Mouse (Mus musculus) heart, embryonic 14.5 days (tissue): ENCODE data around the gene Top2a. TPM values are rescaled to one million over a fixed set of nuclear protein-coding genes. Genes with fewer than 3 reads are reported as not detected.
A peak's percentile ranks its signal among the peaks of the same experiment; 100 is the strongest.

Source experiments
- ATAC-seq: fragments of 200-750 bp; cut with Nextera tagmentation; 2 replicates; pipeline ENCODE4 v1.8.0; 2017; ENCODE audit warnings: low read depth, moderate TSS enrichment; ENCODE audit not compliant: insufficient number of reproducible peaks, insufficient read depth, low FRiP score
- H3K27ac ChIP-seq, 2 experiments: fragments of 200-500 bp in 1 of 2; fragments of 300-500 bp in 1 of 2; sonication (generic) in 1 of 2; replicated peaks in 1 of 2; 2 replicates each; pipeline ENCODE4 v1.5.1; 2012 to 2014; ENCODE audit warnings: low read depth in 2 of 2, low read length in 2 of 2, control low read depth in 1 of 2, mild to moderate bottlenecking in 1 of 2, mixed read lengths in 1 of 2; ENCODE audit not compliant: control insufficient read depth in 1 of 2, insufficient read depth in 1 of 2
- H3K27me3 ChIP-seq: fragments of 300-500 bp; sonication (generic); 2 replicates; pipeline ENCODE4 v1.6.1; 2014; ENCODE audit warnings: mild to moderate bottlenecking, low read length, control low read depth; ENCODE audit not compliant: control insufficient read depth, insufficient read depth
- H3K36me3 ChIP-seq: fragments of 300-500 bp; sonication (generic); 2 replicates; pipeline ENCODE4 v1.6.1; 2014; ENCODE audit warnings: mild to moderate bottlenecking, control low read depth, low read length, mixed read lengths; ENCODE audit not compliant: control insufficient read depth, insufficient read depth
- H3K4me1 ChIP-seq, 2 experiments: fragments of 200-500 bp in 1 of 2; fragments of 300-500 bp in 1 of 2; sonication (generic) in 1 of 2; 2 replicates each; pipeline ENCODE4 v1.6.1; 2012 to 2014; ENCODE audit warnings: low read length in 2 of 2, control low read depth in 1 of 2, mixed read lengths in 1 of 2; ENCODE audit not compliant: control insufficient read depth in 2 of 2, insufficient read depth in 2 of 2
- H3K4me2 ChIP-seq: fragments of 300-500 bp; sonication (generic); 2 replicates; pipeline ENCODE4 v1.6.1; 2014; ENCODE audit warnings: mild to moderate bottlenecking, low read length
- H3K4me3 ChIP-seq, 2 experiments: fragments of 200-500 bp in 1 of 2; fragments of 300-500 bp in 1 of 2; sonication (generic) in 1 of 2; 2 replicates each; pipeline ENCODE4 v1.5.1; 2012 to 2014; ENCODE audit warnings: low read length in 2 of 2, mild to moderate bottlenecking in 2 of 2, control low read depth in 1 of 2, low read depth in 1 of 2, moderate library complexity in 1 of 2; ENCODE audit not compliant: control insufficient read depth in 1 of 2, insufficient read depth in 1 of 2
- H3K9ac ChIP-seq: fragments of 300-500 bp; sonication (generic); 2 replicates; pipeline ENCODE4 v1.6.1; 2014; ENCODE audit warnings: mild to moderate bottlenecking, low read length
- H3K9me3 ChIP-seq: fragments of 300-500 bp; sonication (generic); 2 replicates; pipeline ENCODE4 v1.6.1; 2016; ENCODE audit warnings: low read length, control low read depth; ENCODE audit not compliant: control insufficient read depth
- WGBS: fragments of 180-500 bp; shearing (Covaris S2); extraction: QIAGEN DNeasy Blood & Tissue Kit; methylation state at CpG from one replicate; pipeline ENCODE4 v1.1.7; 2014; 5-methylcytosine and 5-hydroxymethylcytosine counted together
- polyA plus RNA-seq: library from polyadenylated mRNA; unstranded; fragments of >200 nt; fragmentation: Nextera tagmentation; extraction: Ambion mirVana; gene quantifications from 2 replicates; pipeline ENCODE4 v1.2.1, GENCODE M21; 2014

Top2a gene
- polyA plus RNA-seq, 1 experiment from 2014 or later, result 174 TPM

DNA sequence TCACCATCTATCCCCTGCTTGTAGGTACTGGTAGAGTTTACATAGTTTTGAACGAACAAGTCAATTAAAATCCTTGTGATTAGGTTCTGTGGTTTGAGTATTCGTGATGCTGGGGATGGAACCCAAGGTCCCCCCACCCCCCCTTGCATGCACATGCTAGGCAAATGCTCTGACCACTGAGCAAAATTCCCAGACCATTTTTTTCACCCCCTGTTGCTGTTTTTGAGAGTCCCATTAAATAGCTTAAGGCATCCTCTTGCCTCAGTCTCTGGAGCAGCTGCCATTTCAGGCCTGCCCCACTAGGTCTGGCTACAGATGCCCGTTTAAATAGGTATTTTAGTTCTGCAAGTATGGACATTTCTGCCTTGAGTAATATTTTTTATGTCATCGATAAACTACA is 895 bp downstream of the Top2a start:
- Histone ChIP-seq H3K4me1 (peaks cover 6 to 11% of the 10 kb centered on the region in 2 experiments), H3K27me3 (no peaks in the 10 kb centered on the region), H3K9ac (peak overlapping the region; percentile 86), H3K27ac (peak overlapping the region in 1 of 2 experiments; percentile 61; a peak in 2 of 4 replicates), H3K36me3 (peaks cover 46% of the 10 kb centered on the region), H3K4me3 (peak overlapping the region; percentile 75 to 80), H3K9me3 (no peaks in the 10 kb centered on the region), H3K4me2 (peak overlapping the region; percentile 64)
- 11% methylated on average over 4 of the region's 4 CpGs for WGBS
- ATAC-seq, result no peak

DNA sequence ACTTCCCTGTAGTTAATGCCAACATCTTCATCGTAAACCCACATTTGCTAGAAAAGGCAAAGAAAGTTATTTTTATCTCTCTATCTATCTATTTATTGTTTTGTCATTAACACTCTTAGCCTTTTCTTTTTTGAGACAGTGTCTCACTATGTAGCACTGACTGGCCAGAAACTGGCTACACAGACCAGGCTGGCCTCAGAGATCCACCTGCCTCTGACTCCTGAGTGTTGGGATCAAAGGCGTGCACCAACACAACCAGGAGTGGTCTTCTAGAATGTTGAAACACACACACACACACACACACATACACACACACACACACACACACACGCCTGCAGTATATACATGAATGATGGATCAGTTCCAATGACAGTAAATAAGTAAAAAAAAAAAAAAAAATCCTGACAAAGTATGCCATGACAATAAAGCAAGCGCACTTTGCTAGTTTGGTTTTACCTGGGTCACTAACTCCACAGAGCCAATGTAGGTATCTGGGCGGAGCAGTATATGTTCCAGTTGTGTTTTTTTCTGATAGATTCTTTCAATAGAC is 1.5 kb downstream of the Top2a start:
- no peak for ATAC-seq
- H3K4me1 ChIP-seq, result peaks cover 6 to 11% of the 10 kb centered on the region in 2 experiments
- H3K9ac ChIP-seq, result peak overlapping the region; percentile 86
- H3K36me3 ChIP-seq, result peaks cover 53% of the 10 kb centered on the region
- H3K4me3 ChIP-seq, result peak overlapping the region; percentile 33 to 80
- no peaks in the 10 kb centered on the region for H3K27me3 ChIP-seq
- H3K27ac ChIP-seq, result no peak overlapping the region
- H3K9me3 ChIP-seq, result no peaks in the 10 kb centered on the region
- WGBS, result 77% methylated on average over 5 of the region's 5 CpGs
- H3K4me2 ChIP-seq, result peak overlapping the region; percentile 64

DNA sequence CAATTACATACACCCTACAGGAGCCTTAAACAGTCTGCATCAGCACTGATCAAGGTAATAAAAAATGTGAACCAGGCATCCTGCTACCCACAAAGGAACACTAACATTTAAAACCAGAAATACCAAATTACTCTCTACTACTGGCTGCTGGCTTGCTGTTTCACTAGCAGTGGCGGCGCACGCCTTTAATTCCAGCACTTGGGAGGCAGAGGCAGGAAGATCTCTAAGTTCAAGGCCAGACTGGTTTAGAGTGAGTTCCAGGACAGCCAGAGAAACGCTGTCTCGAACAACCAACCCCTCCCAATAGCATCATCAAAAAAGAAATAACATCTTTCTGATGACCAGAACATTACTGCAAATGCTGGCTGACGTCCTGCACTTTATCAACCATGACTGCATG is 4.1 kb downstream of the Top2a start:
- no peak overlapping the region for H3K4me2 ChIP-seq
- WGBS, result 94% methylated on average over 6 of the region's 6 CpGs
- no peaks in the 10 kb centered on the region for H3K9me3 ChIP-seq
- no peak overlapping the region for H3K4me3 ChIP-seq
- peaks cover 6 to 11% of the 10 kb centered on the region in 2 experiments for H3K4me1 ChIP-seq
- no peak overlapping the region for H3K9ac ChIP-seq
- no peak overlapping the region for H3K27ac ChIP-seq
- H3K36me3 ChIP-seq, result peaks cover 79% of the 10 kb centered on the region
- no peak for ATAC-seq
- no peaks in the 10 kb centered on the region for H3K27me3 ChIP-seq

DNA sequence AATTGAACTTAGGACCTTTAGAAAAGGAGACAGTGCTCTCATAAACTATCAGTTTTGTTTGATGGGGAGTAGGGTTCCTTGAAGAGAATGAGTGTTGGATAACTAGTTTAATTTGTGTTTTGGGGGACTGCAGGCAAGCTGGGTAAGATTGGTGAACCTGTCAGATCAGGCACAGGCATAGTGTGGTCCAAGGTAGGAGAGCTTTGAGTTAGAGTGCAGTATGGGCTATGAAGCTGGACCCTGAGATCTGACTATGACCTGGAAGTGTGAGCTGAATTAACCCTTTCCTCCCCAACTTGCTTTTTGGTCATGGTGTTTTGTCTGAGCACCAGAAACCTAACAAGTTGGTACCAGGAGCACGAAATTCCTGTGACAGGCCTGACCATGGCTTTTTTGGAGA is 10.1 kb downstream of the Top2a start:
- H3K4me3 ChIP-seq, result no peak overlapping the region
- no peak overlapping the region for H3K27ac ChIP-seq
- ATAC-seq, result no peak
- H3K4me2 ChIP-seq, result no peak overlapping the region
- no peaks in the 10 kb centered on the region for H3K4me1 ChIP-seq
- WGBS, result 92% methylated on average over 1 of the region's 1 CpGs
- no peaks in the 10 kb centered on the region for H3K9me3 ChIP-seq
- H3K27me3 ChIP-seq, result no peaks in the 10 kb centered on the region
- no peak overlapping the region for H3K9ac ChIP-seq
- peaks cover 100% of the 10 kb centered on the region for H3K36me3 ChIP-seq

DNA sequence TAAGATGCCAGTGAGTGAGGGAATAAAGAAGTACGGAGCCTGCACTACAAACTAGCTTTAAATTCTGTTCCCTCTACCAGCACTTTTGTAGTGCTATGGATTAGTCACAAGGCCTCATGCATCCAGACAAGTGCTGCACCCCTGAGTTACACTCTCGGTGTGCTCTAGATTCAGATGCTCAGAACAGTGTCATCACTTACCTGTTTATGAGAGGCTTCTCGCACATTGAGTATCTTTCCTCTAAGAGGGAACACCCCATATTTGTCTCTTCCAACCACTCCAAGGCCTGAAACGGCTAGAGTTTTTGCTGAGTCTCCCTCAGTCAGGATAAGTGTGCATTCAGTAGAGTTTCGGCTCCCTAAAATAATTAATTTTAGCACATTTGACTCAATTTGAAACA is 13.3 kb downstream of the Top2a start:
- WGBS, result 90% methylated on average over 5 of the region's 5 CpGs
- Histone ChIP-seq H3K27me3 (no peaks in the 10 kb centered on the region), H3K4me3 (no peak overlapping the region), H3K9me3 (no peaks in the 10 kb centered on the region), H3K4me2 (no peak overlapping the region), H3K27ac (no peak overlapping the region), H3K9ac (no peak overlapping the region), H3K4me1 (no peaks in the 10 kb centered on the region), H3K36me3 (peaks cover 100% of the 10 kb centered on the region)
- no peak for ATAC-seq

DNA sequence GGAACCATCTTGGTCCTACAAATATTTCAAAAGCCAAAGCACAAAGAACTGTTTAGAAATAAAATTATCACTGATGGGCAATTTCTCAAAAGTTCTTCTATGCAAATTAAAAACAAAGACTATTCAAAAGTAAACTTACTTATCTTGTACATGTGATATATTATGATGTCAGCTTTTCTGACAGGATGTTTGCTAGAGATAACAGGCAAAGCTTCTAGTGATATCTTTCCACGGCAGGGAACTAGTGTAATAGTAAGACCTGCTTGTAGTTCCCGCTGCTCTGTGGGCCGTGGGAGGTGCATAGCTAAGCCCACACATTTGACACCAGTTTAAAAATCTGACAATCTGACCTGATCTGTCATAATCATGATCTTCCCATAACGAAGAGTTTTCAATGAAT is 13.9 kb downstream of the Top2a start:
- Histone ChIP-seq H3K36me3 (peaks cover 100% of the 10 kb centered on the region), H3K9me3 (no peaks in the 10 kb centered on the region), H3K4me3 (no peak overlapping the region), H3K27me3 (no peaks in the 10 kb centered on the region), H3K27ac (no peak overlapping the region), H3K4me2 (no peak overlapping the region), H3K4me1 (no peaks in the 10 kb centered on the region), H3K9ac (no peak overlapping the region)
- ATAC-seq, result no peak
- 56% methylated on average over 4 of the region's 4 CpGs for WGBS

DNA sequence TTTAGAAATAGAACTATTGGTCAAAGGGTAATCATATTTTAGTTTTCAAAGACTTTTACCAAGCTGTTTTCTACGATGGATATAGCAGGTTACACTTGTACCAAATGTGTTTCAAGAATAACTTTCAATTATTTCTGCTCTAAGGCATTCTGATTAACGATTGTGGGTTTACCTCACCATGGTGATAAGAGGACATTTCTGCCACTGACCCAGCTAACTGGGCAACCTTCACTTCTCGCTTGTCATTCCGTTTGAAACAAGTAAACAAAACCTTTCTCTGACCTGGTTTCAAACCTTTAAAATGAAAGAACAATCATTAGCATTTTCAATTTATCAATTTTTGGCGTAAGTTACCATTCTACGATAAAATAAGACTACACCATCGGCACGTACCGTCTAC is 17.2 kb downstream of the Top2a start:
- no peaks in the 10 kb centered on the region for H3K27me3 ChIP-seq
- H3K9ac ChIP-seq, result no peak overlapping the region
- 94% methylated on average over 9 of the region's 9 CpGs for WGBS
- H3K4me1 ChIP-seq, result no peaks in the 10 kb centered on the region
- peaks cover 100% of the 10 kb centered on the region for H3K36me3 ChIP-seq
- no peak overlapping the region for H3K4me3 ChIP-seq
- ATAC-seq, result no peak
- H3K9me3 ChIP-seq, result no peaks in the 10 kb centered on the region
- no peak overlapping the region for H3K27ac ChIP-seq
- no peak overlapping the region for H3K4me2 ChIP-seq

DNA sequence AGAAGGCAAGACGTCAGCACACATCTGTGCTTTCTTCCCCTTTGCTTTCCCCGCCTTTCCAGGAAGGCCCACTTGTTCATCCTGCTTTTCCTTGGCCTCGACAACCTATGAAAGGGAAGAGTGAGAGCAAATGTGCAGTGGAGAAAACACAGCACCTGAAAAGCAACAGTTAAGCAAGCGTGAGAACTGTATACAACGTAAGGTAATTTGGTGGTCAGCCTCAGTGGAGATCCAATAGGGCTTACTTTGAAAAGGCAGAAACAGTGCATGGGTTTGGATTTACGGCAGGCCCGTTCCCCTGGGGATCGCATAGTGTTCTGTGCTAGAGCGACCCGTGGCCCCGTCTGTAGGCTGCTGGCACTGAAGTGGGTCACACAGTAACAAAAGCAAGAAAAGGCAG is 24.7 kb downstream of the Top2a start:
- Histone ChIP-seq H3K4me1 (no peaks in the 10 kb centered on the region), H3K4me2 (no peak overlapping the region), H3K27me3 (no peaks in the 10 kb centered on the region), H3K9ac (no peak overlapping the region), H3K27ac (no peak overlapping the region), H3K36me3 (peaks cover 99% of the 10 kb centered on the region), H3K9me3 (no peaks in the 10 kb centered on the region), H3K4me3 (no peak overlapping the region)
- ATAC-seq, result no peak
- WGBS, result 92% methylated on average over 11 of the region's 11 CpGs
